Mouse (Mus musculus): ENCODE results near the gene Stox2. TPM values are rescaled to one million over a fixed set of nuclear protein-coding genes. Genes with fewer than 3 reads are reported as not detected.

Gene Stox2
- total and polyA plus RNA-seq, 3 experiments, result 0.27 TPM; not detected in 2

- Histone ChIP-seq H3K4me1 (ENCODE audit: insufficient read depth, low read depth, low read length) (no peaks in the 10 kb centered on the region), H3K36me3 (replicated peaks) (no peaks in the 10 kb centered on the region), H3K9me3 (replicated peaks) (no peaks in the 10 kb centered on the region), H3K4me3 (ENCODE audit: low read depth, low read length) (no peak overlapping the region), H3K27me3 (ENCODE audit: insufficient read depth, low read length) (no peaks in the 10 kb centered on the region)
- no peak for DNase-seq (ENCODE audit: low spot score)
- no peak for ATAC-seq (ENCODE audit: extremely low read depth, insufficient number of reproducible peaks, low FRiP score, poor library complexity, severe bottlenecking)
- TF ChIP-seq GATA1 (IDR thresholded peaks at IDR 0.05; ENCODE audit: borderline replicate concordance, low read length), result no peak
- TF ChIP-seq CTCF (IDR thresholded peaks at IDR 0.05; ENCODE audit: low read depth, low read length), result no peak
- no peak for TF ChIP-seq POLR2AphosphoS5 (IDR thresholded peaks at IDR 0.05; ENCODE audit: insufficient replicate concordance, low read depth, low read length)
- TF ChIP-seq GATA2 (IDR thresholded peaks at IDR 0.05; ENCODE audit: borderline replicate concordance, low read depth, low read length), result no peak
- no peak for TF ChIP-seq TAL1 (conservative IDR thresholded peaks at IDR 0.05; ENCODE audit: low read depth, low read length)
Measured at GRCm38 (mm10) chr8:47260751-47261474, 185.2 kb downstream of the Stox2 start.

- no peak for DNase-seq (ENCODE audit: low spot score)
- no peaks in the 10 kb centered on the region for H3K9me3 ChIP-seq (replicated peaks)
- no peaks in the 10 kb centered on the region for H3K27me3 ChIP-seq (ENCODE audit: insufficient read depth, low read length)
- H3K4me1 ChIP-seq (ENCODE audit: insufficient read depth, low read depth, low read length), result no peaks in the 10 kb centered on the region
- TF ChIP-seq GATA1 (IDR thresholded peaks at IDR 0.05; ENCODE audit: borderline replicate concordance, low read length), result no peak
- TF ChIP-seq POLR2AphosphoS5 (IDR thresholded peaks at IDR 0.05; ENCODE audit: insufficient replicate concordance, low read depth, low read length), result no peak
- TF ChIP-seq GATA2 (IDR thresholded peaks at IDR 0.05; ENCODE audit: borderline replicate concordance, low read depth, low read length), result no peak
- TF ChIP-seq CTCF (IDR thresholded peaks at IDR 0.05; ENCODE audit: low read depth, low read length), result no peak
- no peak for TF ChIP-seq TAL1 (conservative IDR thresholded peaks at IDR 0.05; ENCODE audit: low read depth, low read length)
- no peak overlapping the region for H3K4me3 ChIP-seq (ENCODE audit: low read depth, low read length)
- no peaks in the 10 kb centered on the region for H3K36me3 ChIP-seq (replicated peaks)
- ATAC-seq (ENCODE audit: extremely low read depth, insufficient number of reproducible peaks, low FRiP score, poor library complexity, severe bottlenecking), result no peak
Measured at GRCm38 (mm10) chr8:47250832-47251231, 195.3 kb downstream of the Stox2 start.

GRCm38 (mm10) chr8:47245116-47245515 lies 201.0 kb downstream of the Stox2 start:
- Histone ChIP-seq H3K4me1 (ENCODE audit: insufficient read depth, low read depth, low read length) (no peaks in the 10 kb centered on the region), H3K27me3 (ENCODE audit: insufficient read depth, low read length) (no peaks in the 10 kb centered on the region), H3K9me3 (replicated peaks) (no peaks in the 10 kb centered on the region), H3K4me3 (ENCODE audit: low read depth, low read length) (no peak overlapping the region), H3K36me3 (replicated peaks) (no peaks in the 10 kb centered on the region)
- DNase-seq (ENCODE audit: low spot score) (no peak), ATAC-seq (ENCODE audit: extremely low read depth, insufficient number of reproducible peaks, low FRiP score, poor library complexity, severe bottlenecking) (no peak)
- TF ChIP-seq CTCF (IDR thresholded peaks at IDR 0.05; ENCODE audit: low read depth, low read length) (no peak), POLR2AphosphoS5 (IDR thresholded peaks at IDR 0.05; ENCODE audit: insufficient replicate concordance, low read depth, low read length) (no peak)

DNA sequence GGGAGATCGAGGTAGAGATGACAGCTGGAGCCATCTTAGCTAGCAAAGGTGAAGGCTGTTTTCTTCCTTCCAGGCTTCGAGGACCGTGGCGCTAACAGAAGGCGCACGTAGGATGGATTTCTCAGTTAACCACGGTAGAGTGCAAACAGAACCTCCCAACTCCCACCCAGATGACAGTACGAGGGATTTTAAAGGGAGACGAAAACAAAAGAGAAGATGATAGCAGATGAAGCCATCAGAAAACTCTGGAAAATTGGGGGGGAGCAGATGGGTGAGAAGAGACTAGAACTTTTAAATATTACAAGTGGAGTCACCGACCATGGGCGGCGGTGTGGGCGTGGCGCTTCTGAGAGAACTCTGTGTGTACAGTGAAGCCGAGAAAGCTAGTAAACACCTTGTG lies 202.0 kb downstream of the Stox2 start:
- no peak for ATAC-seq (ENCODE audit: extremely low read depth, insufficient number of reproducible peaks, low FRiP score, poor library complexity, severe bottlenecking)
- H3K9me3 ChIP-seq (replicated peaks), result no peaks in the 10 kb centered on the region
- H3K4me3 ChIP-seq (ENCODE audit: low read depth, low read length), result no peak overlapping the region
- H3K27me3 ChIP-seq (ENCODE audit: insufficient read depth, low read length), result no peaks in the 10 kb centered on the region
- DNase-seq (ENCODE audit: low spot score), result no peak
- H3K4me1 ChIP-seq (ENCODE audit: insufficient read depth, low read depth, low read length), result no peaks in the 10 kb centered on the region
- TF ChIP-seq POLR2AphosphoS5 (IDR thresholded peaks at IDR 0.05; ENCODE audit: insufficient replicate concordance, low read depth, low read length), result no peak
- no peak for TF ChIP-seq GATA2 (IDR thresholded peaks at IDR 0.05; ENCODE audit: borderline replicate concordance, low read depth, low read length)
- no peak for TF ChIP-seq GATA1 (IDR thresholded peaks at IDR 0.05; ENCODE audit: borderline replicate concordance, low read length)
- no peak for TF ChIP-seq CTCF (IDR thresholded peaks at IDR 0.05; ENCODE audit: low read depth, low read length)
- no peak for TF ChIP-seq TAL1 (conservative IDR thresholded peaks at IDR 0.05; ENCODE audit: low read depth, low read length)
- no peaks in the 10 kb centered on the region for H3K36me3 ChIP-seq (replicated peaks)

GRCm38 (mm10) chr8:47243631-47244030 lies 202.5 kb downstream of the Stox2 start:
- H3K27me3 ChIP-seq (ENCODE audit: insufficient read depth, low read length), result no peaks in the 10 kb centered on the region
- H3K4me3 ChIP-seq (ENCODE audit: low read depth, low read length), result no peak overlapping the region
- no peaks in the 10 kb centered on the region for H3K4me1 ChIP-seq (ENCODE audit: insufficient read depth, low read depth, low read length)
- no peak for TF ChIP-seq GATA2 (IDR thresholded peaks at IDR 0.05; ENCODE audit: borderline replicate concordance, low read depth, low read length)
- no peak for TF ChIP-seq POLR2AphosphoS5 (IDR thresholded peaks at IDR 0.05; ENCODE audit: insufficient replicate concordance, low read depth, low read length)
- TF ChIP-seq CTCF (IDR thresholded peaks at IDR 0.05; ENCODE audit: low read depth, low read length), result no peak
- TF ChIP-seq GATA1 (IDR thresholded peaks at IDR 0.05; ENCODE audit: borderline replicate concordance, low read length), result no peak
- TF ChIP-seq TAL1 (conservative IDR thresholded peaks at IDR 0.05; ENCODE audit: low read depth, low read length), result no peak
- H3K9me3 ChIP-seq (replicated peaks), result no peaks in the 10 kb centered on the region
- no peaks in the 10 kb centered on the region for H3K36me3 ChIP-seq (replicated peaks)
- no peak for DNase-seq (ENCODE audit: low spot score)
- no peak for ATAC-seq (ENCODE audit: extremely low read depth, insufficient number of reproducible peaks, low FRiP score, poor library complexity, severe bottlenecking)

DNA sequence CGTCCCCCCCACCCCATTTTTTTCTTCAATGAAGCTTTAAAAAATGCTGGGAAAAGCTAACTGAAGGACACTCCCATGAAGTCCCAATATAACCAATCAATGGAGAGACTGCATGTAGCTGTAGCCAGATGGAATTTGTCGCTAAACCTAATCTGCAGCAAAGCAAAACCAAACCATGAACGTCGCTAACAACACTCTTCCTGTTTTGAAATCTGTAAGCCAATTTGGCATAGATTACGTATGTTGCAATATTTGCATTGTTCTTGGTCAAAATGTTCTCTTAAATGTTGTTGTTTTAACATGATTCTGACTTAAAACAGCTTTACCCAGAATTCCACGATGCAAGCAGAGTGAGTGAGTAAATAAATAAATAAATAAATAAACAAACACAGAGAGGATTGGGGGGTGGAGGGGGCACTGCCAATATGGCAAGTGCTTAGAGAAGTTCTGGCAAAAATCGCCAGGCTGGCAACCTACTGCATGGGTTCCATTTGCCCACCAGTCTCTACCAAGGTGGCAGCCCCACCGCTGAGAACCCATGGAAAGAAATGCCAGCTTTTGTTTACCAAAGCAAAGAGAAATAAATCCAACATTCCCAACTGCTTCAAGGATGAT lies 203.0 kb downstream of the Stox2 start:
- TF ChIP-seq GATA1 (IDR thresholded peaks at IDR 0.05; ENCODE audit: borderline replicate concordance, low read length), result no peak
- no peak for TF ChIP-seq TAL1 (conservative IDR thresholded peaks at IDR 0.05; ENCODE audit: low read depth, low read length)
- TF ChIP-seq POLR2AphosphoS5 (IDR thresholded peaks at IDR 0.05; ENCODE audit: insufficient replicate concordance, low read depth, low read length), result no peak
- no peak for TF ChIP-seq GATA2 (IDR thresholded peaks at IDR 0.05; ENCODE audit: borderline replicate concordance, low read depth, low read length)
- TF ChIP-seq CTCF (IDR thresholded peaks at IDR 0.05; ENCODE audit: low read depth, low read length), result no peak
- Histone ChIP-seq H3K4me3 (ENCODE audit: low read depth, low read length) (no peak overlapping the region), H3K36me3 (replicated peaks) (no peaks in the 10 kb centered on the region), H3K4me1 (ENCODE audit: insufficient read depth, low read depth, low read length) (no peaks in the 10 kb centered on the region), H3K9me3 (replicated peaks) (no peaks in the 10 kb centered on the region), H3K27me3 (ENCODE audit: insufficient read depth, low read length) (no peaks in the 10 kb centered on the region)
- DNase-seq (ENCODE audit: low spot score) (no peak), ATAC-seq (ENCODE audit: extremely low read depth, insufficient number of reproducible peaks, low FRiP score, poor library complexity, severe bottlenecking) (no peak)

Data from G1E (cell line).